Mouse (Mus musculus): ENCODE measurements around the gene Ifngr1.

DNA sequence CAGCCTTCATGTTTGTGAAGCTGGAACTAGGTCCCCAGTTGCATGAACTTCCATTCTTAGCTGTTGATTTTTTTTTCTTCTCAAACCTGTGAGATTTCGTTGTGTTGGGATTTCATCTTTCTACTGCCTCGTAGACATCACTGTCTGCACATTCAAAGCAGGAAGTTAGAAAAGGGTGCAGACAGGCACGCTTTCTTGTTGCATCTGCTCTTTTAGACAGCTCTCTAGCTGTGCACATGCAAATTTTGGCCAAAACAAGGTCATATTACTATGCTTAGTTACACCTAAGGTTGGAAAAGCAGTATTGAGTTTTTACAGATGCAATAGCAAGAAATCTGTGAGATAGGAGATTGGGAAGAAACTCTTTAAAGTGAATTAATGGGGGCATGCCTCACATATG is 4.5 kb upstream of the Ifngr1 start:
- TF ChIP-seq POLR2A (IDR thresholded peaks at IDR 0.05; ENCODE audit: insufficient read depth, low read length), result no peak
- no peak for TF ChIP-seq CTCF (IDR thresholded peaks at IDR 0.05; ENCODE audit: low read depth, low read length)

Measured in ES-Bruce4 (cell line).